Mouse (Mus musculus): ENCODE results near the gene Stac2.

Gene Stac2

GRCm38 (mm10) chr11:97998898-97999608, 54.2 kb downstream of the Stac2 start:
- DNase-seq (ENCODE audit: low read depth, low spot score): peak; percentile 96

- no peak for DNase-seq (ENCODE audit: low read depth, low spot score)
Observed at GRCm38 (mm10) chr11:97998074-97998793, 55.0 kb downstream of the Stac2 start.

- DNase-seq (ENCODE audit: low read depth, low spot score): no peak
Observed at GRCm38 (mm10) chr11:97997387-97997960, 55.8 kb downstream of the Stac2 start.

- DNase-seq (ENCODE audit: low read depth, low spot score): no peak
Observed at GRCm38 (mm10) chr11:97996691-97997090, 56.6 kb downstream of the Stac2 start.

- DNase-seq (ENCODE audit: low read depth, low spot score): peak; percentile 87
Observed at GRCm38 (mm10) chr11:97995564-97996288, 57.5 kb downstream of the Stac2 start, which contains the start of gene Arl5c. Gene Arl5c (minus strand): TSS chr11:97996181.

- DNase-seq (ENCODE audit: low read depth, low spot score): peak; percentile 93
Observed at GRCm38 (mm10) chr11:97994539-97995100, 58.6 kb downstream of the Stac2 start.

- DNase-seq (ENCODE audit: low read depth, low spot score): peak; percentile 92
Observed at GRCm38 (mm10) chr11:97988530-97989096, 64.6 kb downstream of the Stac2 start.

- peak; percentile 95 for DNase-seq (ENCODE audit: low read depth, low spot score)
Observed at GRCm38 (mm10) chr11:97987551-97988526, 65.4 kb downstream of the Stac2 start.

- DNase-seq (ENCODE audit: low read depth, low spot score): no peak
Observed at GRCm38 (mm10) chr11:97986738-97987465, 66.4 kb downstream of the Stac2 start.

Data from CD4-positive, CD25-positive, alpha-beta regulatory T cell, adult 2 months (primary cell).